Mouse (Mus musculus) adrenal gland, postnatal 0 days (tissue): ENCODE measurements around the gene Pkp1. TPM values are rescaled to one million over a fixed set of nuclear protein-coding genes. Genes with fewer than 3 reads are reported as not detected.

ENCODE experiments used
- polyA plus RNA-seq: library from polyadenylated mRNA; unstranded; fragments of >200 nt; fragmentation: Nextera tagmentation; extraction: Ambion mirVana; gene quantifications from 2 replicates; pipeline ENCODE4 v1.2.1, GENCODE M21; 2015

Gene Pkp1
- 0.08 and 0.13 TPM in 2 replicates for polyA plus RNA-seq

DNA sequence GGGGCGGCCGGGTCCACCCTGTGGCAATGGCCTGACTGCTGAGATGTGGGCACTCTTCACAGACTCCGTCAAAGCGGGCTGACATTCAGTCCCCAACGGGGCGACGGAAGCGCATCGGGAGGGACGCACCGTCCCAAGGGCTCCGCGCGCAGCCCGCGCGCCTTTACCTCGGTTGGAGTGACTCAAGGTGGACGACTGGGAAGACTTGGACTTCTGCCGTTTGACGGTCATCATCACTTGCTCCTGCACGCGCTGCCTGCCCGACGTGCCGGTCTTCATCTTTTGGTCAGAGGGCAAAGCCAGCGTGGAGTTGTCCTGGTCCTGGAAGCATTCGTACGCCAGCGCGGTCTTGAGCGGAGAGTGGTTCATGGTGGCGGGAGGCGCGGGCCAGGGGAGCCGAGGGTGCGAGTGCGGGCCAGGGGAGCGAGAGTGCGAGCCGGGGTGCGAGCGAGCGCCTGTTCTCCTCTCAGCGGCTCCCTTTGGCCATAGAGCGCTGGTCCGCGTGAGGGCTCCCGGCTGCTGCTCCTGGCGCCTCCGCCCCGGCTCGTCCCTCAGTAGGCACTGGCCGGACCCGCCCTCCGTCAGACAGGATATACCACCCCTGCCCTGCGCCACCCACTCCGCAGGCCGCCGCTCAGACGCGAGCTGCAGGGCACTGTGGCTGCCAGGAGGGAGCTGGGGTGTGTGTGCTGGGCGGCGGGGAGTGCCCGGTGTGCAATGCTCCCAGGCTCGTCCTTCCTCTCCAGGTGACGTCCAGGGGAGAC lies at the start of gene Pkp1:
Gene Pkp1 (minus strand): TSS at position 564 of the 764 bp plus-strand sequence.

DNA sequence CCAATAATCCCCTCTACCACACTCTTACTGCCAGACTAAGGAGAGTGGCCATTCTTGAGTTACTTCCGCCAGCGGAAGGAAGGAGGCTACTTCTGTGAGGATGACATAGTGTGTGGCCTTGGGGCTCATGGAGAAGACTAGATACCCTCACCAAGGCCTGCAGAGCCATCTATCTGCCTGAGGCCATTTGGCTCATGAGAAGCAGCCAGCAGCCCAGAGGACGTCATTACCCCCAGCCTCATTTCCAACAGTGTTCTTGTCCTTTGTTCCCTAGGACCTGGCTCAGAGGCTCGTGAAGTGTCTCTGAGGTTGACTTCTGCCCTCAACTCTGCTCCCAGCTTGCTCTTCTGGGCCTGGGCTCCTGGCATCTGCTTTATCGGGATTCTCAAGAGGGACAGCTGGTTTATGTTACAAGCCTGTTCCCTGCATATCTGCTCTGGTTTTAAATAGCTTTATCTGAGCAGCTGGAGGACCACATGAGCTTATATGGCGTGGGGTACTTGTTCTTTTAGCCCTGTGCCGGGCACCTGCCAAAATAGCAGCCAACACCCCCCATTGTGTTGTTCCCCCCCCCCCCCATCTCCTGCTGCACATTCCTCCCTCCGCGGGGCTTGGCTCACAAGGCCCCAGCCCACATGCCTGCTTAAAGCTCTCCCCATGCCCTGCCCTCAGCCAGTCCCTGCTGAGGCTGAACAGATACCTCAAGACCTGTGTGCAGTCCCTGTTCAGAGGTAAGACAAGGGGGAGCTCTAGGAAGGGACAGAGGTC lies 83.1 kb downstream of the Pkp1 start, which contains the start of gene Tnnt2:
Gene Tnnt2 (plus strand): TSS at position 639 of the 768 bp plus-strand sequence.

Other genes with a start within 250 kb of the Pkp1 start
- 94.1 and 183 TPM in 2 replicates for gene Csrp1, start 199.1 kb downstream of the Pkp1 start, polyA plus RNA-seq
- 72.6 and 96.0 TPM in 2 replicates for gene Phlda3, start 153.1 kb downstream of the Pkp1 start, polyA plus RNA-seq
- 8.0 and 9.8 TPM in 2 replicates for gene Tnni1, start 139.8 kb downstream of the Pkp1 start, polyA plus RNA-seq
- gene Lad1, start 100.6 kb downstream of the Pkp1 start, polyA plus RNA-seq, result 1.8 and 2.1 TPM in 2 replicates
- 6.5 and 20.7 TPM in 2 replicates for gene Tnnt2, start 82.9 kb downstream of the Pkp1 start, polyA plus RNA-seq
- gene Igfn1, start 87.1 kb upstream of the Pkp1 start, polyA plus RNA-seq, result 0.14 and 0.20 TPM in 2 replicates
- 178 and 195 TPM in 2 replicates for gene Tmem9, start 88.9 kb upstream of the Pkp1 start, polyA plus RNA-seq
- gene Ascl5, start 131.6 kb upstream of the Pkp1 start, polyA plus RNA-seq, result not detected in 2 replicates
- 0.09 and 1.3 TPM in 2 replicates for gene Cacna1s, start 133.5 kb upstream of the Pkp1 start, polyA plus RNA-seq
- 0.54 and 0.90 TPM in 2 replicates for gene Kif21b, start 212.2 kb upstream of the Pkp1 start, polyA plus RNA-seq